Mouse (Mus musculus) C2C12 (cell line): ENCODE data around the gene Herc4.

ENCODE experiments used
- CEBPB ChIP-seq: IDR thresholded peaks from one replicate; pipeline ENCODE4 v1.6.1; 2011; ENCODE audit warnings: low read depth, mild to moderate bottlenecking, control low read depth, moderate library complexity
- CTCF ChIP-seq: IDR thresholded peaks from one replicate; pipeline ENCODE4 v1.5.1; 2011; ENCODE audit not compliant: control insufficient read depth, insufficient read depth, insufficient read length
- FOSL1 ChIP-seq: IDR thresholded peaks from one replicate; pipeline ENCODE4 v1.8.0; 2011; ENCODE audit warnings: mild to moderate bottlenecking, low read length; ENCODE audit not compliant: poor library complexity, insufficient read depth, severe bottlenecking
- MAX ChIP-seq: IDR thresholded peaks from one replicate; pipeline ENCODE4 v1.6.1; 2011; ENCODE audit warnings: mild to moderate bottlenecking, control low read depth
- MYOD1 ChIP-seq: IDR thresholded peaks from one replicate; pipeline ENCODE4 v1.6.1; 2011; ENCODE audit warnings: low read depth; ENCODE audit not compliant: control insufficient read depth, insufficient read length
- USF1 ChIP-seq: IDR thresholded peaks from one replicate; pipeline ENCODE4 v1.6.1; 2011; ENCODE audit warnings: low read depth, mild to moderate bottlenecking, control low read depth, moderate library complexity

DNA sequence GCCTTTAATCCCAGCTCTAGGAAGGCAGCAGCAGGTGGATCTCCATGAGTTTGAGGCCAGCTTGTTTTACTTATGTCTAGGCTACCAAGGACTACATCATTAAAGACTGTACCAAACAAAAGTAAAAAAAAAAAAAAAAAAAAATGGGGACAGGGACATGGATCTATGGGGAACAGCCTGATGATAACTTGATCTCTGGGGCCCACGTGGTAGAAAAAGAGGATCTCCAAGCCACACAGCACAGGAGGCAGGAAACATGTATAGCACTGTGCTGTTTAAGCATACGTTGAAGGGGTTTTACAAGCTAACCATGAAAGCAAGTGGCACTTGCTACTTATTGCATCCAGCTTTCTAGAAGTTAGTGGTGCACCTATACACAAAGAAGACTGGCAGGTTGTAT, 97.7 kb downstream of the Herc4 start:
- TF ChIP-seq CTCF = no peak
- no peak for TF ChIP-seq MAX
- no peak for TF ChIP-seq USF1
- no peak for TF ChIP-seq CEBPB
- no peak for TF ChIP-seq MYOD1
- TF ChIP-seq FOSL1 = no peak
